Mouse (Mus musculus) midbrain, embryonic 11.5 days (tissue): ENCODE measurements at regions not wholly inside any gene's neighbourhood (a gene's known extent, or its start where the extent isn't known, plus 50 kb on each side); places are given as distances from the start of the nearest gene placed in this dataset.

Experiments
- ATAC-seq: fragments of 200-750 bp; cut with Nextera tagmentation; 2 replicates; pipeline ENCODE4 v1.8.0; 2017; ENCODE audit warnings: moderate TSS enrichment, moderate library complexity; ENCODE audit not compliant: low FRiP score
- DNase-seq: peaks from one replicate; pipeline ENCODE4 v3.0.0; 2015; ENCODE audit warnings: low spot score; ENCODE audit errors: missing footprints
- H3K27ac ChIP-seq: fragments of 300-500 bp; sonication (generic); 2 replicates; pipeline ENCODE4 v1.5.1; 2014; ENCODE audit warnings: low read depth, low read length
- H3K27me3 ChIP-seq: fragments of 300-500 bp; sonication (generic); 2 replicates; pipeline ENCODE4 v1.6.1; 2014; ENCODE audit warnings: mild to moderate bottlenecking, low read length, moderate library complexity, mixed read lengths; ENCODE audit not compliant: control insufficient read depth, insufficient read depth
- H3K36me3 ChIP-seq: fragments of 300-500 bp; sonication (generic); 2 replicates; pipeline ENCODE4 v1.6.1; 2014; ENCODE audit warnings: mild to moderate bottlenecking, low read length, moderate library complexity, mixed read lengths; ENCODE audit not compliant: control insufficient read depth, insufficient read depth
- H3K4me1 ChIP-seq: fragments of 300-500 bp; sonication (generic); 2 replicates; pipeline ENCODE4 v1.6.1; 2014; ENCODE audit warnings: low read length; ENCODE audit not compliant: control insufficient read depth, insufficient read depth
- H3K4me2 ChIP-seq: fragments of 300-500 bp; sonication (generic); 2 replicates; pipeline ENCODE4 v1.6.1; 2014; ENCODE audit warnings: mild to moderate bottlenecking, moderate library complexity
- H3K4me3 ChIP-seq: fragments of 300-500 bp; sonication (generic); 2 replicates; pipeline ENCODE4 v1.5.1; 2014; ENCODE audit warnings: low read depth, low read length
- H3K9ac ChIP-seq: fragments of 300-500 bp; sonication (generic); 2 replicates; pipeline ENCODE4 v1.6.1; 2014; ENCODE audit warnings: low read length
- H3K9me3 ChIP-seq: fragments of 300-500 bp; sonication (generic); 2 replicates; pipeline ENCODE4 v1.6.1; 2016; ENCODE audit warnings: low read length; ENCODE audit not compliant: control insufficient read depth
- WGBS: fragments of 180-500 bp; shearing (Covaris S2); extraction: QIAGEN DNeasy Blood & Tissue Kit; methylation state at CpG from one replicate; pipeline ENCODE4 v1.1.7; 2014; 5-methylcytosine and 5-hydroxymethylcytosine counted together

GRCm38 (mm10) chr14:102020161-102020605 is 290.4 kb downstream of the Lmo7 start:
- H3K9me3 ChIP-seq = no peaks in the 10 kb centered on the region
- no peak overlapping the region for H3K4me3 ChIP-seq
- H3K27me3 ChIP-seq = no peaks in the 10 kb centered on the region
- no peaks in the 10 kb centered on the region for H3K36me3 ChIP-seq
- DNase-seq (no peak), ATAC-seq (no peak)
- WGBS = 91% methylated on average over 8 of the region's 8 CpGs
- H3K4me2 ChIP-seq = no peak overlapping the region
- H3K9ac ChIP-seq = no peak overlapping the region
- no peaks in the 10 kb centered on the region for H3K4me1 ChIP-seq
- no peak overlapping the region for H3K27ac ChIP-seq

- no peaks in the 10 kb centered on the region for H3K4me1 ChIP-seq
- 83% methylated on average over 2 of the region's 2 CpGs for WGBS
- no peak for ATAC-seq
Measured at GRCm38 (mm10) chr14:102019320-102019719, 289.6 kb downstream of the Lmo7 start.

DNA sequence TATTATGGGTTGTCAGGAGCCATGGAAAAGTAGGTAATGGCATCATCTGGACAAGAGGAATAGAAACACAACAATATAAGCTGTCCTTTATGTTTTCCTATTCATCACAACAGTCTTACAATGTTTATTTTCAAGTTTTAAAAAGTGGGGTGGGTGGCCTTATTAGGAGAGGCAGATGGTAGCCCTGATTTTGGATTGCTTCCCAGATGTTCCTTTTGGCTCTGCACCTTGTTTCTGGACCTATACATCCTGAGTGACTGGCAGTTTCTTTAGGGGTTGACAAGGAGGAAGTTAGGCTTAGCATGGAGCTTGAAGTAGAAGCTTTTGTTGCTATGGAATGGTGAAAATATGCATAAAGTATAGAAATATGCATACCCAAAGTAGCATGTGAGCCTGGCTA is 286.8 kb downstream of the Lmo7 start:
- H3K4me1 ChIP-seq = no peaks in the 10 kb centered on the region
- no peak for DNase-seq
- no peak overlapping the region for H3K4me2 ChIP-seq
- H3K4me3 ChIP-seq = no peak overlapping the region
- H3K9ac ChIP-seq = no peak overlapping the region
- H3K27ac ChIP-seq = no peak overlapping the region
- no peaks in the 10 kb centered on the region for H3K9me3 ChIP-seq
- H3K27me3 ChIP-seq = no peaks in the 10 kb centered on the region
- no peak for ATAC-seq
- no peaks in the 10 kb centered on the region for H3K36me3 ChIP-seq

More at GRCm38 (mm10) chr14:102019320-102019719, 289.6 kb downstream of the Lmo7 start:
- Histone ChIP-seq H3K27ac (no peak overlapping the region), H3K36me3 (no peaks in the 10 kb centered on the region), H3K4me3 (no peak overlapping the region), H3K27me3 (no peaks in the 10 kb centered on the region), H3K9ac (no peak overlapping the region), H3K9me3 (no peaks in the 10 kb centered on the region), H3K4me2 (no peak overlapping the region)
- peak; percentile 78 for DNase-seq

DNA sequence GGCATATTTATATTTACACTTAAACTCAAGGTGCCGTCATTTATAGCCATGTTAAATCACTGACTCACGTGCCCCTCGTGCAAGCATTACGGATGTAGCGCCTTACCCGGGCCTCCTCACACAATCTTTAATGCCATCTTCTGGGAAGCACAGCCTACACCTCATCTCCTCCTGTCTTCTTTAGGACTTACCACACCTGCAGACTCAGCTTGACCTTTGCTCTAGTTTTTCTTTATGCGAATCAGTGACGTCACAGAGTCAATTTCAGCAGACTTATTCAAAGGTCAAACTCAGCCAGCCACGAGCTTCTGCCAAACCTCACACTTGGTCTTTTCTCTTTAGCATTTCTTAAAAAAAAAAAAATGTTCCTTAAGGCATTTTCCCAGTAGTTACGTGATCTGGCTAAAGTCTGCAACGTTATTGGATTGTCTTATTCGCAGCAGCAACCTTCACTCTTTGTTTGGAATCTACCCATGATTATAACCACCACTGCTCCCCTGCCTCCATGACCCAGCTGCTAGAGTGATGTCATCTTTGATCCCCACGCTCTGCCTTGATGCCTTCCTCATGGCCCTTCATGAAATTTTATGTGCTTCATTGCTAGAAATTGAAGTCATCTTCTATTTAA is 285.3 kb downstream of the Lmo7 start:
- Histone ChIP-seq H3K9me3 (no peaks in the 10 kb centered on the region), H3K4me2 (no peak overlapping the region), H3K4me1 (no peaks in the 10 kb centered on the region), H3K27ac (no peak overlapping the region), H3K4me3 (no peak overlapping the region), H3K9ac (no peak overlapping the region), H3K36me3 (no peaks in the 10 kb centered on the region), H3K27me3 (no peaks in the 10 kb centered on the region)
- no peak for DNase-seq
- no peak for ATAC-seq
- WGBS = 87% methylated on average over 13 of the region's 13 CpGs

DNA sequence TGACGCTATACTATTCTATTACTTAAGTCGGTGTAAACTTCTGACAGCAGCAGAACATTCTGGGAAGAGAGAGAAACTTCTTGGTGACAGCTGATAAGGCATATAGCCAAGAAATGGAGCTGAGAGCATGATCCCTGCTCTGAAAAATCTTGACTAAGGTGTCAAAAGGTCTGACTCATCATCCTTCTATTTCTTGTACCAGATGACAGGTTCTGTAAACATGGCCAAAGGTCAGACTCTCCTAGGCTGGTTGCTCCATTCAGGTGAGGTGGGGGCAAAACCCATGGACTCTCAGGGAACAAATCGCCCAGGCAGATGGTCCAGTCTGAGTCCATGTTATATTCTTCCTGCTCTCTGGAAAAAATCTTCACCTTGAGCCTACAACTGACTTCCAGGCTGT is 283.5 kb downstream of the Lmo7 start:
- H3K9ac ChIP-seq = no peak overlapping the region
- H3K4me3 ChIP-seq = no peak overlapping the region
- no peaks in the 10 kb centered on the region for H3K9me3 ChIP-seq
- no peaks in the 10 kb centered on the region for H3K36me3 ChIP-seq
- 85% methylated on average over 3 of the region's 3 CpGs for WGBS
- no peak overlapping the region for H3K4me2 ChIP-seq
- no peak overlapping the region for H3K27ac ChIP-seq
- H3K27me3 ChIP-seq = no peaks in the 10 kb centered on the region
- no peaks in the 10 kb centered on the region for H3K4me1 ChIP-seq
- DNase-seq (peak; percentile 66), ATAC-seq (no peak)

- no peak overlapping the region for H3K27ac ChIP-seq
- WGBS = 33% methylated on average over 4 of the region's 4 CpGs
Measured at GRCm38 (mm10) chr14:101997535-101997934, 267.8 kb downstream of the Lmo7 start.

DNA sequence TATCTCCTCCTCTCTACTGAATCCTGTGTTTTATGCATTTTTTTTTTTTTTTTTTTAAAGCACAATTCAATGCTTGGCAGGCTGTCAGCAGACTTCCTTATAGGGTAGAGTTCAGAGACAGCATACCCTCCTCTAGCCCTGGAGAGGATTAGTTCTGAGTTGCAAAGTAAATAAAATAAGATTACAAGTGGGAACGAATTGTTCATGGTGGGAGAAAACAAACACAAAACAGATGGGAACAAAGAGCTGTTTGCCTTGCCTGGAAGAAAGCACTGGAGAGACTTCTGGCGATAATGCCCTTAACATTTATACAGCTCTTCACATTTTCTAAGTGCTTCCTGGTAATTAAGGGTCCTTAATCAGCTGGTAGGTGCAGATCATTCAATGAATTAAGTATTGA is 254.6 kb downstream of the Lmo7 start:
- ATAC-seq = peak; percentile 66; the same call in 1 of the 2 replicates
- H3K36me3 ChIP-seq = no peaks in the 10 kb centered on the region
- no peaks in the 10 kb centered on the region for H3K9me3 ChIP-seq
- H3K4me2 ChIP-seq = no peak overlapping the region
- H3K4me3 ChIP-seq = no peak overlapping the region
- no peak overlapping the region for H3K9ac ChIP-seq
- H3K27me3 ChIP-seq = no peaks in the 10 kb centered on the region
- no peaks in the 10 kb centered on the region for H3K4me1 ChIP-seq
- 24% methylated on average over 2 of the region's 2 CpGs for WGBS
- H3K27ac ChIP-seq = no peak overlapping the region
- DNase-seq = no peak

More at GRCm38 (mm10) chr14:101997535-101997934, 267.8 kb downstream of the Lmo7 start:
- H3K27me3 ChIP-seq = no peaks in the 10 kb centered on the region
- no peak for DNase-seq
- no peak overlapping the region for H3K4me3 ChIP-seq
- no peak overlapping the region for H3K9ac ChIP-seq
- peak; percentile 72 for ATAC-seq
- H3K9me3 ChIP-seq = no peaks in the 10 kb centered on the region
- no peaks in the 10 kb centered on the region; the same call in 1 of the 2 replicates for H3K4me1 ChIP-seq
- no peak overlapping the region for H3K4me2 ChIP-seq
- H3K36me3 ChIP-seq = no peaks in the 10 kb centered on the region
